Mouse (Mus musculus): ENCODE results near the gene Treml2.
"Not testable (repeated sequence)": the region's sequence is repeated elsewhere in the genome, so short reads cannot be mapped to it uniquely, and the experiment has no call there.

Treml2 gene

DNA sequence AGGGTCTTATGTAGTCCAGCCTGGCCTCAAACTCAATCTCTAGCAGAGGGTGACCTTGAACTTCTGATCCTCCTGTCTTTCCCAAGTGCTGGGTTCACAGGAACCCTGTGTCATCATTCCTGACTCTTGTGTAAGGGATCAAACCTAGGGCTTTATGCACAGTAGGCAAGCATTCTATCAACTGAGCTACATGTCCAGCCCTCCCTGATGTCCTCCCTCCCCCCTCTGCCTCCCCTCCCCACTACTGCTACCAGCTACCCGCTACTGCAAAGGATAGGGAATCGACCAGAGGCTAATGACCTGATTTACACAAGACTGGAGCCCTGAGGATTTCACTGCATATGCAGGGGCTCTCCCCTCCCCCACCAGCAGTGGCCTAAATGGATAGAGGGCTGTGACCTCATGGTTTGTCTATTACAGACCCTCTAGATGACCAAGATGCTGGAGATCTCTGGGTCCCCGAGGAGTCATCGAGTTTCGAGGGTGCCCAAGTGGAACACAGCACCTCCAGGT is 51.4 kb downstream of the Treml2 start:
- no peak for DNase-seq

DNA sequence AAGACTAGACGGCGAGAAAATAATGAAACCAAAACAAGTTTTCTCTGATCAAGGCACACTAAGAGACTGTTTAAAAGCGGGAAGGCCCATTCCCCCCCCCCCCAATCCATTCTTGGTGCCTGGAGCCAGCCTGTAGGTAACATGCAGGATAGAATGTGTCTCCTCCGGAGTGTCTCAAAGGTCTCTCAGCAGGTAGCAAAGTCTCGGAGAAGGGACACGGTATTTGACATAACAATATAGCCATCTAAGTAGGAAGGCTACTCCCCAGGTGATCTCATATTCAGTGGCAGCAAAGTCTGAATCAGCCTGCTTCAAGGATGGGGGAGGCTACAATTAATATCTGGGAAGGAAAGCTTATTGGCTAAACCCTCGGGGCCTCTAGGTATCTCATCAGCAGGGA is 53.7 kb downstream of the Treml2 start:
- not testable (repeated sequence) for DNase-seq

DNA sequence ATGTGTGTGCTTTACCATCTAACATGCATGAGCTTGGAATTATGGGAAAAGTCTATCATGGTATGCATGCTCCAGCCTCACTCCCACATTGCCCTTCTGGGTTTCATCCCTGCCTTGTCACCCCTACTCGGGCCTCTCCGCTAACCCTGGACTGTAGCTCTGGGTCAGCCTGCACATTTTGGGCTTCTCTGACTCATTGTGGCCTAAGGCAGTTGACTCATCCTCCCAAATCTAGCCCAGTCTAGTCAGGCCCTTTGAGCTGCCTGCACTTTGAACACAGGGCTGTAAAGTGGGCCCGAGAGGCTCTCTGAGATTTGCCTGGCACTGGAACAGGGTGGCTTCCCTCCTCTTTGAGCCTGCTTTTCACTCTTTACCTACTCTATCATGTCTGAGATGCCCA is 56.5 kb downstream of the Treml2 start:
- DNase-seq: no peak

DNA sequence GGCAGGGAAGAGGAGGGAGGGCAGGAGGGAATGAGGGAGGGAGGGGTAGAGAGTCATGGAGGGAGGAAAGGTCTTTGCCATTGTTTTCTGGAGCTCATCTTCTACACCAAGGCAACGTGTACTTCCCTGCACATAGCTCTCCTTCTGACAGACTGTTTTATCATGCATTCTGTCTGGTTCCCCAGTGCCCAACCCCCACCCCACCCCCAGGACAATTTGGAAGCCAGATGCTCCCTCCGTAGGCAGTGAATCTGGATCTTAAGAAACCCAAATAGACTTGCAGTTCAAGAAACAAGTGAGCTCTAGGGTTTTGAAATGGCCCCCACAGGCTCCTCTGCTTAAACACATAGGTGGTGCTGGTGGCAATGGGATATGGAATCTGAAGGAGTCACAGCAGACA is 58.6 kb downstream of the Treml2 start:
- DNase-seq: no peak

DNA sequence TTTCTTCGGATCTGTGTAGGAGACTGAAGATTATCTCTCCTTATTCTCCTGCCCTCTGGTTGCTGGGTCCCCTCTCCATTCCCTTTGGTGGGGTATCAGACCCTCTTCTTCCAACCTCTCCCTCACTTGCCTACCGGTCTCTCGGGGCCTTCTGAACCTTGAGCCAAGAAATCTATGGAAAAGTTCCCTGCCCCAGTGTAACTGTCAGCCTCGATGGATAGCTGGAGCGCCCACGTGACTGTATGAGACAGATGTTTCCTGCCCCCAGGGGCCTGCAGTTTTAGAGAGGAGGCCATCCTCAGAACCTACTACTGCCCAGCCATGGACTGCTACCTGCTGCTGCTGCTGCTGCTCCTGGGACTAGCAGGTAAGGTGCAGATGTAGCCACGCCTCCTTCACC is 60.3 kb downstream of the Treml2 start, which contains the start of gene Treml1:
TSS of gene Treml1 (plus strand) at position 301 of the 400 bp plus-strand sequence.
- no peak for DNase-seq

DNA sequence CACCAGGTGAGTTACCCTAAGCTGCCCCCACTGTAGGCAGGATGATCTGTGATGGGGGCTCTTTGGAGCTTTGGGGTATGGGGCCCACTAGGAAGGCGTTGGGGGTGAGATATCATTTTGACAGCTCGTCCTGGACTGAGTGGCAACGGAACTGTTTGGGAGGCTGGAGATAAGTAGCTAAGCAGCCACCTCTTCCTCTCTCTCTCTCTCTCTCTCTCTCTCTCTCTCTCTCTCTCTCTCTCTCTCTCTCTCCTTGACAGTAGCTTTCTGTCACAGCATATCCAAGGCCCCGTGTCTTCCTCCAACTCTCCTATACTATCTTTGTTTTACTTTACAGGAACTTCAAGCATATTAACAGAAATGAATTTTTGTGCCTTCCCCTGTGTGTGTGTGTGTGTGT is 61.2 kb downstream of the Treml2 start:
- DNase-seq: no peak

Data from lung, postnatal 14 days (tissue).